Mouse (Mus musculus): ENCODE data around the gene Stk26.

Stk26 gene

GRCm38 (mm10) chrX:50926893-50927545, 86.2 kb downstream of the Stk26 start:
- DNase-seq, result no peak

- DNase-seq, result no peak
Observed at GRCm38 (mm10) chrX:50930309-50930708, 89.5 kb downstream of the Stk26 start.

GRCm38 (mm10) chrX:50937117-50937516, 96.3 kb downstream of the Stk26 start:
- no peak for DNase-seq

GRCm38 (mm10) chrX:50942610-50943009, 101.8 kb downstream of the Stk26 start, which contains the start of gene Frmd7:
Frmd7 (minus strand) TSS chrX:50942710.
- no peak for DNase-seq

Measured in lung, postnatal 4 days (tissue).